Mouse (Mus musculus) heart, adult 9 months (tissue): ENCODE data around the gene Bdh1.
A peak's percentile ranks its signal among the peaks of the same experiment; 100 is the strongest.
"Not testable (repeated sequence)": the region's sequence is repeated elsewhere in the genome, so short reads cannot be mapped to it uniquely, and the experiment has no call there.

ENCODE experiments used
- DNase-seq, 2 experiments: peaks; one replicate each; pipeline ENCODE4 v3.0.0; 2022; ENCODE audit warnings: low spot score in 2 of 2

Gene Bdh1

DNA sequence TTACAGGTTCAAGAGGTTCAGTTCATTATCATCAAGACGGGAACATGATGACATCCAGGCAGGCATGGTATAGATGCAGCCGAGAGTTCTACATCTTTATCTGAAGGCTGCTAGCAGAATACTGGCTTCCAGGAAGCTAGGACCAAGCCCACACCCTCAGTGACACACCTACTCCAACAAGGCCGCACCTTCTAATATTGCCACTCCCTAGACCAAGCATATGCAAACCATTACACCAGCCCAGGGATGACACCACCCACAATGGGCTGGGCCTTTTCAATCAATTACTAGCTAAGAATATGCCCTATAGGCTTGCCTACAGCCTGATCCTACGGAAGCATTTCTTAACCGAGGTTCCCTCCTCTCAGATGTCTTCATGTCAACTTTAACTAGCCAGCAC is 42.9 kb downstream of the Bdh1 start:
- DNase-seq: no peak

GRCm38 (mm10) chr16:31465630-31466029 is 43.5 kb downstream of the Bdh1 start:
- peak in 1 of 2 experiments; percentile 18 for DNase-seq

DNA sequence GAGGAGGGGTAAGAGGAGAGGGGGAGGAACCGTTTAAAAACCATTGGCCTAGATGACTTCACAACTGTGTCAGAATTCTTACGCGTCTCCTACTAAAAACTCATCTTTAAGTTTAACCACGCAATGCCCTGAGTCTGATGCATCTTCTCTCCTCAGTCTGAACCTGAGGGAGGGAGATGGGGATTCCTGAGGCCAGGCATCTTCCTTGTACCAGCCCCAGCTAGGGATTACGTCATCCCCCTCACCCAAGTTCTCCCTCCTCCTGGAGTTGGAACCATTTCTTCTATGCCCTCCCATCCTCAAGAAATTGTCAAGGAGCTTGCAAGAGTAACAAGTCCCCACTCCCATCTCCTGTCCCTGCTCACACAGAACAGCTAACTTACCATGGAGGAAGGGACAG is 44.0 kb downstream of the Bdh1 start:
- DNase-seq: no peak

- not testable (repeated sequence) for DNase-seq
Measured at GRCm38 (mm10) chr16:31470819-31471218, 48.7 kb downstream of the Bdh1 start.

GRCm38 (mm10) chr16:31471994-31472393 is 49.9 kb downstream of the Bdh1 start:
- DNase-seq: no peak

DNA sequence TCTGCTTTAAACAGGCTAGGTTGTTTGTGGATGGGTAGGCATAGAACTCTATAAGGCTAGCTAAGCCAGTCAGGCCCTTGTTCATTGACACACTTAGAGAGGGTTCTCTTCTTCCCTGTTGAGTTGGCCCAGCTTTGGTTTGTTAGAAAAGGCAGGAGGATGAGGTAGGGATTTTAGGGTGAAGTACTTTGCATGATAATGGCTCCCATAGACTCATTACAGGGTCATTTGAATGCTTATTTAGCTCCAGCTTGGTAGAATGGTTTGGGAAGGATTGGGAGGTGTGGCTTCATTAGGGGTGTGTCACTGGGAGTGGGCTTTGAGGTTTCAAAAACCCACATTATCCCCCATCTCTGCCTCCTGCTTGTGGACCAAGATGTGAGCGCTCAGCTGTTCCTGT is 51.1 kb downstream of the Bdh1 start:
- DNase-seq: no peak

GRCm38 (mm10) chr16:31475123-31475968 is 53.3 kb downstream of the Bdh1 start:
- DNase-seq: peak in 1 of 2 experiments; percentile 23

- no peak for DNase-seq
Measured at GRCm38 (mm10) chr16:31476872-31477603, 55.0 kb downstream of the Bdh1 start.

DNA sequence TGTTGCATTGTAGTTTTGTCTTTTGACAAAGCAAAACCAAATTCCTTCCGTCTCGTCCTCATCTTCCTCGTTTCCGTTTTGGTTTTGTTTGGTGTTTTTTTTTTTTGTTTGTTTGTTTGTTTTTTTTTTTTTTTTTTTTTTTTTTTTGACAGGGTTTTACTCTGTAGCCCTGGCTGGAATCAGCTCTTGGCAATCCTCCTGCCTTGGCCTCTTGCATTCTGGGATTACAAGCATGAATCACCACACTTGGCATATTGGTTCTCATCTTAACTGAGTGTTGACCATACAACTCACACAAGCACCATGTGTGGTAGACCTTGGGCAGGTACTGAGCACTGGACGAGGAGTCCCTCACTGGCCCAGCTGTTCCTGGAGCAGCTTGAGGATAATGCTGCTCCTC is 63.3 kb downstream of the Bdh1 start:
- DNase-seq: no peak

DNA sequence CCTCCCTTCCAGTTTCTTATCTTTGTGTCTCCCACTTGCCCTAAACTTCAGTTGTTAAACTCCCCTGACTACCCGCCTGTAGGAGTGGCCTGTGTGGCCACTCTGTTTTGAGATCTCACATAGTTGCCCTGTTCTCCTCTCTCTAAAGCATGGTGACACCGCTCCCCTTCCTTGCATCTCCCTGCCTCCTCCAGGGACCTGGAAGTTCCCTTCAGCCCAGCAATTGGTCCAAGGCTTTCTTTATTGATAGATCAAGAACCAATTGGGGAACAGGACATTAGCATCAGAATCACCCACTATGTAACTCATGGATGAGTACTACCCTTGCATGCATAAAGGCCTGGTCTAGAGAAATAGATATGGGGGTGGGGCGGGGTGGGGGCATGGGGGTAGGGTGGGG is 65.2 kb downstream of the Bdh1 start:
- no peak for DNase-seq

DNA sequence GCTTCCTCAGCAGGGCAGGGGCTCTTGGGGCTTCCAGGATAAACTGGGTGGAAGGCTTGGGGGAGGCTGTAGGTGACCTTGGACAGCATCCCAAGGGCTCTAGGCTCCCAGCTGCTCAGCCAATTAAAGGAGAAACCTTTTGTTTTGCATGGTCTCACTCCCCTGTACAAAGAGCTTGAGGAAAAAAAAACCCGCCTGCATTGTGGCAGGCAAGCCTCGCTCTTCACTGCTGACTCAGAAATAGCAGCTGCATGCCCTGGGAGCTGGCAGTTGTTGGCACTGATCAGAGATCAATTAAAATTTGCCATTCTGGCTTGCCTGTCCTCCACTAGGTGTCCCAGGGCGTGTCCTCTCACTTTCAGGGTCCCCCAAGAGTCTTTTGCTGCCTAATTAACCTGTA is 67.0 kb downstream of the Bdh1 start:
- DNase-seq: no peak

GRCm38 (mm10) chr16:31490967-31491366 is 68.9 kb downstream of the Bdh1 start:
- no peak for DNase-seq

- no peak for DNase-seq
Measured at GRCm38 (mm10) chr16:31492921-31493549, 71.0 kb downstream of the Bdh1 start.

- no peak for DNase-seq
Measured at GRCm38 (mm10) chr16:31493550-31493965, 71.5 kb downstream of the Bdh1 start.

DNA sequence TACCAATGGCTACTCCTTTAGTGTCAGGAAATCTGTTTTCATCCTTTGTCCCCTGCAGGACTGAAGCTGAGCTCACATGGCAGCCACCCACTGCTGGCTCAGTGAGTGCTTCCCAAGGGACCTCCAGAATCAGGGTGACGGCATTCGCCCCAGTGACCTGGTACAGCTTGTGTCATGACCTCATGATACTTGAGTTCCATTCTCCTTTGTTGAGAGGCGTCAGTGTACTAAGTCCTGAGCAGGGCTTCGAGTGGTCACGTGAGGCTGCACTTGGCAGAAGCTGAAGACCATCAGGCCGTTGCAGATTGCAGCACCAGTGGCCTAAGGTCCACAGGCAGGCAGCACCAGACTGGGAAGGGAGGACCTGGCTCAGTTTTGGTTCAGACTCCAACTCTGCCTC is 71.9 kb downstream of the Bdh1 start:
- peak; percentile 64 to 76 for DNase-seq

DNA sequence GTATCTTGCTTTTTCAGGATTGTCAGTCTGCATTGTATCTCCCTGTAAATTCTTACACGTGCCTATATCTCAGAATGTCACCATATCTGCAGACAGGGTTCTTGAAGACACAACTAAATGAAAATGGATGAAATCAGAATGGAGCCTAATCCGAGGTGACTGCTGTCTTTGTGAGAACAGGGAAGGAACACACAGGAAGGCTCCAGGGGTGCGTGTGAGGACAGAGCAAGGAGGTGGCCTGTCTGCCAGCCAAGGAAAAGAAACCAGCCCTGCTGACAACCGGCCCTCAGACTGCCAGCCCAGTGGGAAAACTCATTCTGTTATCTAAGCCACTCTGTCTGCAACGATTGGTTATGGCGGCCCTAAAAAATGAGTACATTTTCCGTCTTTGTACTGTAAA is 73.3 kb downstream of the Bdh1 start:
- DNase-seq: no peak

GRCm38 (mm10) chr16:31495769-31496168 is 73.7 kb downstream of the Bdh1 start:
- no peak for DNase-seq

- DNase-seq: no peak
Measured at GRCm38 (mm10) chr16:31498336-31498735, 76.3 kb downstream of the Bdh1 start.

- DNase-seq: no peak
Measured at GRCm38 (mm10) chr16:31499021-31499420, 76.9 kb downstream of the Bdh1 start.

DNA sequence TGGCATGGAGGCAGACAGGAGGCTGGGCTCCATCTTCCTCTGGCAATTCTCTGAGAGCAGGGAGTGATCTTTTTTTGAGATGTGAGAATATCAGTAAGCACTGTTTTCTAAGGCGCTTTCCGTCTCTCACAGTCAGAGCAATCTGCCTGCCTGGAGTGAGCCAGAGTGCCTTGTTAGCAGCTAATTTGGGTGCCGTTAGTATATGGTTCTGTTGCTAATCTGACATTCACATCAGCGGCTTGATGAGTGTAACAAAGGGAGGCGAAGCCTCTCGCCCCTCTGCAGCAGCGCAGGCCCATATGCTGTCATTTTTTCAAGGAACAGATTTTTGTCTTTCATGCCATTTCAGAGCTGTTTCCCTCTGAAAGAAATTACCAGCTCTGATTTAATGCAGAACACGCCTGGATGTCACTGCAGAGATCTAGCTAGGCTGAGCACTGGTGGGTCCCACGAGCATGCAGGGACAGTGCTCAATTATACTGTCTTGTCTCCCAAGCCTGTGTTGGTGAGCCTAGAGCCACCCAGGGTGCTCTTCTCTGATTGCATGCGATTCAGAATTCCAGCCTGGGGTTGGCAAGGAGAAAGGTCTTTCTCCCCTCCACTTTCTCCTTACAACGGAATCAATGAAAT is 77.7 kb downstream of the Bdh1 start:
- DNase-seq: no peak

DNA sequence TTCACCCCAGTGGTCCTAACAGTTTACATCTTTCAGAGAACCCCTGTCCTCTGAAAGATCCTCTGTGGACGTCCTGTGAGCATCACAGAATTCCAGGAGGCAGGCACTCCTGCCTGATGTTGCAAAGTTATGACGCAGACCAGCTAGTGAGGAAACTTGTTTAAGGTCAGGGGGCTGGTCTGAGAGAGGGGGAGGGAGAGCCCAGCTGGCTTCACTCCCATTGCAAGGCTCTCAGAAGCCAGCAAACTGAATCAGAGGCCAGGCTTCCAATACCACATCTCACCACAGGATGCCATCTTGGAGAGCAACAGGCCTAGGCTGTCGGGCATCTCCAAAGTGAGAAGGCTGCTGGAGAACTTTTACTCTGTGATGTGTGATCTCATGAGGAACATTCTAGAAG is 78.5 kb downstream of the Bdh1 start:
- DNase-seq: no peak
